29 mouse cellular contexts compared by ENCODE assay signal in the genomic region with DNA sequence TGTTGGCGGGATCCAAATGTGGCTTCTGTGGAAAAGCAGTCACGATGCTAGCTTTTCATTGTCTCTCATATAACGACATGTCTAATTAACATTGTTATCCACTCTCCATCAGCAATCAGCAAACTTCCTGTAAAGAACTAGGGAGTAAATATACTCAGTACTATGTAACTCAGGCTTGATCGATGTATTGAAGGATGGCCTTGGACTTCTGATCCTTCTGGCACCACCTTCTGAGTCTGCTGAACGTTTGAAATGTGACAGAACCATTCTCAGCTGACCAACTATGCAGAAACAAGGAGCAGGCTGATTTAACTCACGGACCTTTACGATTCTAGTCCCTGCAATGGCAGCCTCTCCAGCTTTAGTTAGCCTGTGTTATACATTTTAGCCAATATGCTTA. TPM values are rescaled to one million over a fixed set of nuclear protein-coding genes. Genes with fewer than 3 reads are reported as not detected.
"Had no signal": no experiment of that assay in that cellular context is flagged by ENCODE, and none has a peak within 500 bp of the region (broad histone marks: within the 10 kb centered on the region; RNA-seq: fewer than 3 reads in every experiment).

No protein-coding gene starts in this region.

- H3K9ac ChIP-seq: heart, embryonic 13.5 days; heart, embryonic 15.5 days; hindbrain, embryonic 13.5 days; hindbrain, embryonic 15.5 days; limb, embryonic 12.5 days; liver, embryonic 12.5 days; liver, embryonic 14.5 days had no signal

- H3K27me3 ChIP-seq: heart, embryonic 13.5 days; heart, embryonic 15.5 days; hindbrain, embryonic 13.5 days; hindbrain, embryonic 15.5 days; limb, embryonic 12.5 days; liver, embryonic 12.5 days had no signal

- ATAC-seq: hindbrain, postnatal 0 days; liver, embryonic 12.5 days had no signal

- H3K4me1 ChIP-seq: hindbrain, embryonic 13.5 days; hindbrain, embryonic 15.5 days had no signal

- H3K27ac ChIP-seq: heart, adult 2 months; heart, embryonic 13.5 days; heart, embryonic 15.5 days; hindbrain, embryonic 13.5 days; hindbrain, embryonic 15.5 days; hindbrain, postnatal 0 days; layer of hippocampus, adult 2 months; left cerebral cortex, adult 2 months; limb, embryonic 10.5 days; limb, embryonic 12.5 days; liver, embryonic 12.5 days; liver, embryonic 14.5 days had no signal

- H3K4me2 ChIP-seq: heart, embryonic 11.5 days; heart, embryonic 13.5 days; heart, embryonic 15.5 days; hindbrain, embryonic 13.5 days; hindbrain, embryonic 15.5 days; limb, embryonic 12.5 days; liver, embryonic 12.5 days had no signal

- H3K36me3 ChIP-seq: heart, embryonic 13.5 days; heart, embryonic 15.5 days; hindbrain, embryonic 13.5 days; hindbrain, embryonic 15.5 days; limb, embryonic 10.5 days; limb, embryonic 12.5 days; liver, embryonic 12.5 days had no signal

- H3K9me3 ChIP-seq: heart, embryonic 13.5 days; heart, embryonic 15.5 days; hindbrain, embryonic 13.5 days; hindbrain, embryonic 15.5 days; limb, embryonic 10.5 days; limb, embryonic 12.5 days; liver, embryonic 12.5 days had no signal

- DNase-seq: gastrocnemius, postnatal 14 days; gastrocnemius, postnatal 36 days; heart, adult 11 months; heart, adult 2 months; heart, postnatal 14 days; heart, postnatal 36 days; kidney, adult 18-20 months; kidney, adult 8-10 months; kidney, postnatal 10 days; kidney, postnatal 25 days; kidney, postnatal 4 days had no signal

- H3K4me3 ChIP-seq: heart, adult 2 months; heart, embryonic 13.5 days; heart, embryonic 15.5 days; hindbrain, embryonic 13.5 days; hindbrain, embryonic 15.5 days; layer of hippocampus, adult 2 months; left cerebral cortex, adult 2 months; limb, embryonic 10.5 days; limb, embryonic 12.5 days; liver, embryonic 12.5 days had no signal

RNA-seq across cellular contexts. Expression of gene Fabp1, which starts 38.3 kb away (rescaled TPM):
- total RNA-seq: gastrocnemius, postnatal 14 days; gastrocnemius, postnatal 36 days; heart, adult 2 months; heart, postnatal 14 days; heart, postnatal 36 days; hematopoietic stem cell, adult 5-6 weeks; hindbrain, postnatal 0 days; layer of hippocampus, adult 2 months; layer of hippocampus, postnatal 10 days; layer of hippocampus, postnatal 25 days; left cerebral cortex, adult 2 months; left cerebral cortex, postnatal 14 days; left cerebral cortex, postnatal 36 days had no signal
- polyA plus RNA-seq: heart, adult 2 months; hindbrain, embryonic 11.5 days; hindbrain, embryonic 13.5 days; hindbrain, postnatal 0 days; limb, embryonic 10.5 days; limb, embryonic 12.5 days had no signal
